Mouse (Mus musculus): ENCODE results near the gene Fmo4. TPM values are rescaled to one million over a fixed set of nuclear protein-coding genes. Genes with fewer than 3 reads are reported as not detected.

The Fmo4 gene
- polyA plus RNA-seq (2012; rRNA removed), result 0.37 and 0.89 TPM in 2 replicates

DNA sequence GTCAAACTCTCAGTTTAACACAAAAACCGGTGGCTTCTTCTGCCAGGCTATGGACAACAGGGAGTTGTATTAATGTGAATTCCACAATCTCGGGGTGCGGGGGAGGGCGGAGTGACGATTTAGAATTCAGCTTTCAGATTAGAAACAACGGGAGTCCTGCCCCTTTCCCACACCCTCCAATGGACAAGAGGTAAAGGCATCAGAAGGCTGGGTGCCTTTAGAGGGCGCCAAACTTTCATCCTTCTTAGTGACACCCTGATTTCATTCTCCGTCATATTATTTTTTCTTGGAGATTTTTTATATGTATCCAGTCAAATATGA, at the start of gene Fmo4:
TSS of gene Fmo4 (minus strand) at position 137 of the 321 bp plus-strand sequence.

Other genes with a start within 250 kb of the Fmo4 start
- gene Vamp4, start 243.5 kb downstream of the Fmo4 start, polyA plus RNA-seq (2012; rRNA removed), result 34.8 and 38.7 TPM in 2 replicates
- gene Myoc, start 174.8 kb downstream of the Fmo4 start, polyA plus RNA-seq (2012; rRNA removed), result 0.10 TPM in 1 of 2 replicates, not detected in the other
- not detected in 2 replicates for gene Myocos, start 155.8 kb downstream of the Fmo4 start, polyA plus RNA-seq (2012; rRNA removed)
- gene Prrc2c, start 73.4 kb downstream of the Fmo4 start, polyA plus RNA-seq (2012; rRNA removed), result 38.8 and 71.2 TPM in 2 replicates
- 14.8 and 20.7 TPM in 2 replicates for gene Fmo1, start 52.6 kb upstream of the Fmo4 start, polyA plus RNA-seq (2012; rRNA removed)
- 0.16 and 0.17 TPM in 2 replicates for gene Fmo2, start 84.8 kb upstream of the Fmo4 start, polyA plus RNA-seq (2012; rRNA removed)
- 0.09 TPM in 1 of 2 replicates, not detected in the other for gene Fmo6, start 123.5 kb upstream of the Fmo4 start, polyA plus RNA-seq (2012; rRNA removed)
- not detected in 2 replicates for gene Fmo3, start 170.6 kb upstream of the Fmo4 start, polyA plus RNA-seq (2012; rRNA removed)

All from central nervous system, embryonic 11.5 days (tissue).